ENCODE assay signal across 8 mouse cellular contexts in the genomic region with DNA sequence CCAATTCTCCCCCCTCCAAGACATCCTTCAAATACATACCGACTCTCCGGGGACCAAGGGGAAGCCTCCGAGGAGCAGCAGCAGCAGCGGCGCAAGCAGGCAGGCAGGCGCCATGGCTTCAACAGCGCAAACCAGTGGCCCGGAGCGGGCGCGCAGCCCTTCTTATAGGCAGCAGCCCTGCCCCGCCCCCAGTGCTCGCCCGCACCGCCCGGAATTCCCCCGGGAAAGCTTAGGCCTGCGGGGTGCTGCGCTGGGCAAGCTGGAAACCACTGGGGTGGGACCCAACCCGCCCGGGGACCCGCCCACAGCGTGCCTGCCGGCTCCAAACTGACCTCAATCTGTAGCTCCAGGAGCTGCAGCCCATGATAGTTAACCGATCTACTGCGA. TPM values are rescaled to one million over a fixed set of nuclear protein-coding genes. Genes with fewer than 3 reads are reported as not detected.
A peak's percentile ranks its signal among the peaks of the same experiment; 100 is the strongest.
DNase-seq lines count a peak whose midpoint lies in the region; ATAC-seq and TF ChIP-seq lines count a peak whose summit lies in the region.

No protein-coding gene starts in this region.

- TF ChIP-seq CTCF in stomach, postnatal 0 days (IDR thresholded peaks at IDR 0.05; ENCODE audit: low read depth): peak; percentile 48

- H3K4me3 ChIP-seq in forebrain, embryonic 12.5 days (replicated peaks): peak overlapping the region; percentile 55
- peak overlapping the region; percentile 74 for H3K4me3 ChIP-seq in heart, embryonic 16.5 days (ENCODE audit: low read length)
- H3K4me3 ChIP-seq in neural tube, embryonic 14.5 days (ENCODE audit: low read depth, low read length): peak overlapping the region; percentile 44
- H3K4me3 ChIP-seq in stomach, postnatal 0 days (ENCODE audit: low read depth, low read length): peak overlapping the region; percentile 69

- peak; percentile 88 for DNase-seq in A20 (ENCODE audit: low read depth, low spot score)
- peak; percentile 86 for DNase-seq in adrenal gland, adult 8-10 months
- DNase-seq in kidney, postnatal 25 days: peak; percentile 91 to 97
- DNase-seq in lung, adult 18-20 months: peak; percentile 92 to 95
- peak; percentile 94 for DNase-seq in stomach, postnatal 0 days (ENCODE audit: low spot score)

- peak overlapping the region; percentile 91 for H3K4me2 ChIP-seq in forebrain, embryonic 12.5 days
- peak overlapping the region; percentile 87 for H3K4me2 ChIP-seq in heart, embryonic 16.5 days (ENCODE audit: low read depth, low read length)
- peak overlapping the region; percentile 95 for H3K4me2 ChIP-seq in neural tube, embryonic 14.5 days (ENCODE audit: low read depth, low read length)
- peak overlapping the region; percentile 50 for H3K4me2 ChIP-seq in stomach, postnatal 0 days (replicated peaks; ENCODE audit: low read depth)

- H3K36me3 ChIP-seq in forebrain, embryonic 12.5 days (replicated peaks): no peaks in the 10 kb centered on the region
- H3K36me3 ChIP-seq in heart, embryonic 16.5 days (ENCODE audit: control insufficient read depth, insufficient read depth): no peaks in the 10 kb centered on the region
- no peaks in the 10 kb centered on the region for H3K36me3 ChIP-seq in neural tube, embryonic 14.5 days (ENCODE audit: control insufficient read depth, insufficient read depth, low read length)
- H3K36me3 ChIP-seq in stomach, postnatal 0 days (ENCODE audit: control insufficient read depth, insufficient read depth, low read length): no peaks in the 10 kb centered on the region

- H3K27ac ChIP-seq in forebrain, embryonic 12.5 days: no peak overlapping the region; the same call in 1 of the 2 replicates
- peak overlapping the region; percentile 80 for H3K27ac ChIP-seq in heart, embryonic 16.5 days (ENCODE audit: low read length)
- no peak overlapping the region for H3K27ac ChIP-seq in neural tube, embryonic 14.5 days (ENCODE audit: low read depth, low read length)
- peak overlapping the region; percentile 95 for H3K27ac ChIP-seq in stomach, postnatal 0 days (replicated peaks)

- H3K9ac ChIP-seq in forebrain, embryonic 12.5 days: peak overlapping the region; percentile 68
- peak overlapping the region; percentile 90 for H3K9ac ChIP-seq in heart, embryonic 16.5 days (ENCODE audit: low read length)
- peak overlapping the region; percentile 53 for H3K9ac ChIP-seq in neural tube, embryonic 14.5 days (replicated peaks; ENCODE audit: low read depth, low read length)
- H3K9ac ChIP-seq in stomach, postnatal 0 days (ENCODE audit: low read length): peak overlapping the region; percentile 93

- no peaks in the 10 kb centered on the region for H3K9me3 ChIP-seq in forebrain, embryonic 12.5 days
- H3K9me3 ChIP-seq in heart, embryonic 16.5 days (replicated peaks; ENCODE audit: control insufficient read depth, low read length): no peaks in the 10 kb centered on the region
- H3K9me3 ChIP-seq in neural tube, embryonic 14.5 days (ENCODE audit: control insufficient read depth, low read length): no peaks in the 10 kb centered on the region
- H3K9me3 ChIP-seq in stomach, postnatal 0 days (ENCODE audit: control insufficient read depth, low read length): no peaks in the 10 kb centered on the region

- TF ChIP-seq EP300 in stomach, postnatal 0 days (optimal IDR thresholded peaks at IDR 0.05): no peak

- H3K27me3 ChIP-seq in forebrain, embryonic 12.5 days: peaks cover 23% of the 10 kb centered on the region
- peaks cover 7% of the 10 kb centered on the region for H3K27me3 ChIP-seq in heart, embryonic 16.5 days (ENCODE audit: control insufficient read depth, insufficient read depth, low read length)
- H3K27me3 ChIP-seq in neural tube, embryonic 14.5 days (ENCODE audit: control insufficient read depth, insufficient read depth, low read length): 0 out of 2 replicates have a peak, but pooled peaks cover 2% of the 10 kb centered on the region
- no peaks in the 10 kb centered on the region for H3K27me3 ChIP-seq in stomach, postnatal 0 days (ENCODE audit: control insufficient read depth, insufficient read depth, low read length)

- ATAC-seq in forebrain, embryonic 12.5 days (ENCODE audit: low FRiP score): peak; percentile 95
- peak; percentile 90 for ATAC-seq in heart, embryonic 16.5 days (replicated peaks; ENCODE audit: extremely low read depth, insufficient read depth, low FRiP score)
- peak; percentile 93 for ATAC-seq in neural tube, embryonic 14.5 days (ENCODE audit: low read depth)
- peak; percentile 90 for ATAC-seq in stomach, postnatal 0 days (ENCODE audit: low FRiP score, low TSS enrichment)

- peaks cover 23% of the 10 kb centered on the region for H3K4me1 ChIP-seq in forebrain, embryonic 12.5 days
- peaks cover 19% of the 10 kb centered on the region for H3K4me1 ChIP-seq in heart, embryonic 16.5 days (ENCODE audit: control insufficient read depth, insufficient read depth, low read length)
- peaks cover 9% of the 10 kb centered on the region; the same call in 1 of the 2 replicates for H3K4me1 ChIP-seq in neural tube, embryonic 14.5 days (ENCODE audit: control insufficient read depth, insufficient read depth, low read length)
- no peaks in the 10 kb centered on the region for H3K4me1 ChIP-seq in stomach, postnatal 0 days (replicated peaks; ENCODE audit: control insufficient read depth, insufficient read depth)

- under 1% methylated on average over 25 of the region's 26 CpGs for WGBS in forebrain, embryonic 12.5 days
- WGBS in heart, embryonic 16.5 days: under 1% methylated on average over 26 of the region's 26 CpGs
- WGBS in neural tube, embryonic 14.5 days: under 1% methylated on average over 26 of the region's 26 CpGs
- 0% methylated on average over 26 of the region's 26 CpGs for WGBS in stomach, postnatal 0 days

RNA-seq across cellular contexts. Expression of gene Sdc4, which starts 0.6 kb away (rescaled TPM):
- 100 to 1,000 TPM in 2 of 4 experiments, 10 to 100 TPM in 2; 89.0 to 114 (median 105) TPM for total RNA-seq in adrenal gland, adult 8-10 months (2022)
- polyA plus RNA-seq in forebrain, embryonic 12.5 days (2016; fragmentation: Nextera tagmentation; extraction: Ambion mirVana): 12.1 and 12.6 TPM in 2 replicates
- polyA plus RNA-seq in heart, embryonic 16.5 days (2015; fragmentation: Nextera tagmentation; extraction: Ambion mirVana): 48.0 and 61.1 TPM in 2 replicates
- 3.6 and 7.1 TPM in 2 replicates for polyA plus RNA-seq in neural tube, embryonic 14.5 days (2014; fragmentation: Nextera tagmentation; extraction: Ambion mirVana)
- polyA plus RNA-seq in stomach, postnatal 0 days (2015; fragmentation: Nextera tagmentation; extraction: Ambion mirVana): 133 and 143 TPM in 2 replicates

RNA-seq across cellular contexts. Expression of gene Sys1, which starts 13.7 kb away (rescaled TPM):
- total RNA-seq in adrenal gland, adult 8-10 months (2022): 10 to 100 TPM; 26.2 to 34.8 (median 30.9) TPM
- 60.5 and 67.4 TPM in 2 replicates for polyA plus RNA-seq in forebrain, embryonic 12.5 days (2016; fragmentation: Nextera tagmentation; extraction: Ambion mirVana)
- 33.4 and 41.7 TPM in 2 replicates for polyA plus RNA-seq in heart, embryonic 16.5 days (2015; fragmentation: Nextera tagmentation; extraction: Ambion mirVana)
- 88.9 and 96.3 TPM in 2 replicates for polyA plus RNA-seq in neural tube, embryonic 14.5 days (2014; fragmentation: Nextera tagmentation; extraction: Ambion mirVana)
- polyA plus RNA-seq in stomach, postnatal 0 days (2015; fragmentation: Nextera tagmentation; extraction: Ambion mirVana): 46.9 and 48.6 TPM in 2 replicates

RNA-seq across cellular contexts. Expression of gene Gm20458, which starts 17.7 kb away (rescaled TPM):
- total RNA-seq in adrenal gland, adult 8-10 months (2022): 1 to 10 TPM in 3 of 4 experiments, not detected in 1; 2.3 to 7.3 (median 4.6) TPM
- 4.7 and 6.2 TPM in 2 replicates for polyA plus RNA-seq in forebrain, embryonic 12.5 days (2016; fragmentation: Nextera tagmentation; extraction: Ambion mirVana)
- polyA plus RNA-seq in heart, embryonic 16.5 days (2015; fragmentation: Nextera tagmentation; extraction: Ambion mirVana): 11.6 and 12.1 TPM in 2 replicates
- 3.0 and 3.1 TPM in 2 replicates for polyA plus RNA-seq in neural tube, embryonic 14.5 days (2014; fragmentation: Nextera tagmentation; extraction: Ambion mirVana)
- 26.9 and 28.1 TPM in 2 replicates for polyA plus RNA-seq in stomach, postnatal 0 days (2015; fragmentation: Nextera tagmentation; extraction: Ambion mirVana)

RNA-seq across cellular contexts. Expression of gene Trp53tg5, which starts 30.5 kb away (rescaled TPM):
- total RNA-seq in adrenal gland, adult 8-10 months (2022): not detected
- not detected in 2 replicates for polyA plus RNA-seq in forebrain, embryonic 12.5 days (2016; fragmentation: Nextera tagmentation; extraction: Ambion mirVana)
- polyA plus RNA-seq in heart, embryonic 16.5 days (2015; fragmentation: Nextera tagmentation; extraction: Ambion mirVana): not detected in 2 replicates
- polyA plus RNA-seq in neural tube, embryonic 14.5 days (2014; fragmentation: Nextera tagmentation; extraction: Ambion mirVana): not detected in 2 replicates
- polyA plus RNA-seq in stomach, postnatal 0 days (2015; fragmentation: Nextera tagmentation; extraction: Ambion mirVana): not detected in 2 replicates

RNA-seq across cellular contexts. Expression of gene Matn4, which starts 38.1 kb away (rescaled TPM):
- total RNA-seq in adrenal gland, adult 8-10 months (2022): under 1 TPM; 0.38 to 0.81 (median 0.67) TPM
- polyA plus RNA-seq in forebrain, embryonic 12.5 days (2016; fragmentation: Nextera tagmentation; extraction: Ambion mirVana): 3.3 and 4.0 TPM in 2 replicates
- polyA plus RNA-seq in heart, embryonic 16.5 days (2015; fragmentation: Nextera tagmentation; extraction: Ambion mirVana): 7.2 and 8.9 TPM in 2 replicates
- 0.36 and 0.82 TPM in 2 replicates for polyA plus RNA-seq in neural tube, embryonic 14.5 days (2014; fragmentation: Nextera tagmentation; extraction: Ambion mirVana)
- polyA plus RNA-seq in stomach, postnatal 0 days (2015; fragmentation: Nextera tagmentation; extraction: Ambion mirVana): 2.0 and 3.1 TPM in 2 replicates

Comparison
In these comparisons a context has a peak if more than half of its experiments do, and no peak if none do; other contexts are left out.
1. H3K27ac ChIP-seq: peak in heart, embryonic 16.5 days (single experiment) and stomach, postnatal 0 days (single experiment); none in forebrain, embryonic 12.5 days (single experiment) and neural tube, embryonic 14.5 days (single experiment).
2. Peak in every context shown above with its lines, with median percentiles within 50 percentile points of each other: DNase-seq, ATAC-seq, H3K4me2 ChIP-seq, H3K4me3 ChIP-seq and H3K9ac ChIP-seq.